10 mouse cellular contexts compared by ENCODE assay signal in the genomic region with DNA sequence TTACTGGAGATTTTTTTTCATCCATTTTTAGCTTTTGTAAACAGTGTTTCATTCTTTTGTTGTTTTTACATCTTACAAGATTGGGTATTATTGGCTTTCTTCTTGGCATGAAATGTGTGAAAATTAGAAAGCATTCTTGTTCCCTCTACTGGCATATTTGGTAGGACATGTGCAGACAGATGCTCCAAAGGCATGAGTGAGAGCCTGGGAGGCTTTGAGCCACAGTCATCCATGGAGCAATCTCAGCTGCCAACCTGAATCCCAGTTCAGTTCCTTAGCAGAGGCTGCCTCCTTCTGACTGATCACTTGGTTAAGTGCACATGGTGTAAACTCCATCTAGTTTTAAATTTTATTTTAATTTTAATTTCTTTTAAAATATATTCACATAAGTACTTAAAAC.
"Had no signal": no experiment of that assay in that cellular context is flagged by ENCODE, and none has a peak within 500 bp of the region (broad histone marks: within the 10 kb centered on the region; RNA-seq: fewer than 3 reads in every experiment).

No protein-coding gene starts in this region.

- ATAC-seq: midbrain, embryonic 13.5 days had no signal

- H3K9ac ChIP-seq: limb, embryonic 15.5 days; liver, embryonic 13.5 days; midbrain, embryonic 13.5 days; neural tube, embryonic 12.5 days had no signal

- H3K27ac ChIP-seq: kidney, postnatal 0 days; limb, embryonic 15.5 days; liver, embryonic 13.5 days; midbrain, embryonic 13.5 days; neural tube, embryonic 12.5 days had no signal

- H3K4me3 ChIP-seq: limb, embryonic 15.5 days; liver, embryonic 13.5 days; midbrain, embryonic 13.5 days; neural tube, embryonic 12.5 days had no signal

- H3K4me2 ChIP-seq: limb, embryonic 15.5 days; liver, embryonic 13.5 days; midbrain, embryonic 13.5 days; neural tube, embryonic 12.5 days had no signal

- DNase-seq: kidney, adult 9 months; kidney, postnatal 36 days; liver, embryonic 13.5 days; lung, adult 18-20 months; thymus, adult 2 months; thymus, postnatal 25 days had no signal

- H3K9me3 ChIP-seq: limb, embryonic 15.5 days; liver, embryonic 13.5 days; midbrain, embryonic 13.5 days; neural tube, embryonic 12.5 days had no signal

- H3K36me3 ChIP-seq: limb, embryonic 15.5 days; liver, embryonic 13.5 days; midbrain, embryonic 13.5 days; neural tube, embryonic 12.5 days had no signal

- H3K4me1 ChIP-seq: limb, embryonic 15.5 days; liver, embryonic 13.5 days; midbrain, embryonic 13.5 days; neural tube, embryonic 12.5 days had no signal

- H3K27me3 ChIP-seq: limb, embryonic 15.5 days; liver, embryonic 13.5 days; midbrain, embryonic 13.5 days; neural tube, embryonic 12.5 days had no signal
